Mouse (Mus musculus): Measurements from ENCODE around the gene Lamc1. TPM values are rescaled to one million over a fixed set of nuclear protein-coding genes. Genes with fewer than 3 reads are reported as not detected.

The Lamc1 gene
- polyA plus RNA-seq, 1 experiment from 2014 or later, result 106 TPM

GRCm38 (mm10) chr1:153321404-153321803 lies 11.2 kb downstream of the Lamc1 start:
- peaks cover 33% of the 10 kb centered on the region; the same call in 1 of the 2 replicates for H3K4me1 ChIP-seq (ENCODE audit: insufficient read depth, low read depth, low read length)
- H3K9ac ChIP-seq (replicated peaks; ENCODE audit: low read depth), result no peak overlapping the region
- H3K27me3 ChIP-seq (replicated peaks; ENCODE audit: insufficient read depth, low read length), result no peaks in the 10 kb centered on the region
- H3K27ac ChIP-seq (ENCODE audit: low read length), result peak overlapping the region; percentile 47
- WGBS, result 46% methylated on average over 12 of the region's 12 CpGs
- H3K36me3 ChIP-seq (ENCODE audit: insufficient read depth, low read length), result no peaks in the 10 kb centered on the region
- DNase-seq (ENCODE audit: low spot score) (peak; percentile 82), ATAC-seq (peak; percentile 62)
- no peak for TF ChIP-seq CTCF (IDR thresholded peaks at IDR 0.05)
- TF ChIP-seq EP300 (IDR thresholded peaks at IDR 0.05), result 0 out of 2 replicates have a peak, but pooled peaks have one; percentile 14
- H3K9me3 ChIP-seq (ENCODE audit: low read length), result no peaks in the 10 kb centered on the region
- peak overlapping the region; percentile 22; the same call in 1 of the 2 replicates for H3K4me2 ChIP-seq (replicated peaks; ENCODE audit: low read depth, low read length)
- H3K4me3 ChIP-seq (ENCODE audit: low read depth, low read length), result no peak overlapping the region

GRCm38 (mm10) chr1:153320554-153321147 lies 11.9 kb downstream of the Lamc1 start:
- ATAC-seq (no peak), DNase-seq (ENCODE audit: low spot score) (no peak)
- TF ChIP-seq EP300 (IDR thresholded peaks at IDR 0.05), result no peak
- no peak for TF ChIP-seq CTCF (IDR thresholded peaks at IDR 0.05)
- Histone ChIP-seq H3K4me1 (ENCODE audit: insufficient read depth, low read depth, low read length) (peaks cover 29% of the 10 kb centered on the region; the same call in 1 of the 2 replicates), H3K4me2 (replicated peaks; ENCODE audit: low read depth, low read length) (no peak overlapping the region), H3K27me3 (replicated peaks; ENCODE audit: insufficient read depth, low read length) (no peaks in the 10 kb centered on the region), H3K4me3 (ENCODE audit: low read depth, low read length) (no peak overlapping the region), H3K27ac (ENCODE audit: low read length) (peak overlapping the region; percentile 47), H3K9ac (replicated peaks; ENCODE audit: low read depth) (no peak overlapping the region), H3K36me3 (ENCODE audit: insufficient read depth, low read length) (no peaks in the 10 kb centered on the region), H3K9me3 (ENCODE audit: low read length) (no peaks in the 10 kb centered on the region)
- 26% methylated on average over 6 of the region's 6 CpGs for WGBS

GRCm38 (mm10) chr1:153320121-153320520 lies 12.5 kb downstream of the Lamc1 start:
- ATAC-seq (no peak), DNase-seq (ENCODE audit: low spot score) (no peak)
- Histone ChIP-seq H3K9ac (replicated peaks; ENCODE audit: low read depth) (no peak overlapping the region), H3K4me2 (replicated peaks; ENCODE audit: low read depth, low read length) (no peak overlapping the region; the same call in 1 of the 2 replicates), H3K4me3 (ENCODE audit: low read depth, low read length) (no peak overlapping the region), H3K9me3 (ENCODE audit: low read length) (no peaks in the 10 kb centered on the region), H3K36me3 (ENCODE audit: insufficient read depth, low read length) (no peaks in the 10 kb centered on the region), H3K27ac (ENCODE audit: low read length) (0 out of 2 replicates have a peak overlapping the region, but pooled peaks have one; percentile 22), H3K27me3 (replicated peaks; ENCODE audit: insufficient read depth, low read length) (no peaks in the 10 kb centered on the region), H3K4me1 (ENCODE audit: insufficient read depth, low read depth, low read length) (peaks cover 32% of the 10 kb centered on the region; the same call in 1 of the 2 replicates)
- 19% methylated on average over 4 of the region's 4 CpGs for WGBS
- TF ChIP-seq CTCF (IDR thresholded peaks at IDR 0.05) (no peak), EP300 (IDR thresholded peaks at IDR 0.05) (no peak)

GRCm38 (mm10) chr1:153318741-153319140 lies 13.8 kb downstream of the Lamc1 start:
- H3K27me3 ChIP-seq (replicated peaks; ENCODE audit: insufficient read depth, low read length), result no peaks in the 10 kb centered on the region
- TF ChIP-seq CTCF (IDR thresholded peaks at IDR 0.05) (no peak), EP300 (IDR thresholded peaks at IDR 0.05) (no peak)
- H3K4me2 ChIP-seq (replicated peaks; ENCODE audit: low read depth, low read length), result no peak overlapping the region
- H3K4me3 ChIP-seq (ENCODE audit: low read depth, low read length), result no peak overlapping the region
- no peak overlapping the region for H3K9ac ChIP-seq (replicated peaks; ENCODE audit: low read depth)
- H3K36me3 ChIP-seq (ENCODE audit: insufficient read depth, low read length), result no peaks in the 10 kb centered on the region
- 82% methylated on average over 1 of the region's 1 CpGs for WGBS
- H3K4me1 ChIP-seq (ENCODE audit: insufficient read depth, low read depth, low read length), result peaks cover 32% of the 10 kb centered on the region; the same call in 1 of the 2 replicates
- H3K9me3 ChIP-seq (ENCODE audit: low read length), result no peaks in the 10 kb centered on the region
- no peak for DNase-seq (ENCODE audit: low spot score)
- no peak overlapping the region for H3K27ac ChIP-seq (ENCODE audit: low read length)
- no peak for ATAC-seq

- 81% methylated on average over 7 of the region's 7 CpGs for WGBS
- peaks cover 32% of the 10 kb centered on the region; the same call in 1 of the 2 replicates for H3K4me1 ChIP-seq (ENCODE audit: insufficient read depth, low read depth, low read length)
- no peaks in the 10 kb centered on the region for H3K9me3 ChIP-seq (ENCODE audit: low read length)
Measured at GRCm38 (mm10) chr1:153318287-153318686, 14.3 kb downstream of the Lamc1 start.

GRCm38 (mm10) chr1:153317486-153318260 lies 14.9 kb downstream of the Lamc1 start:
- TF ChIP-seq EP300 (IDR thresholded peaks at IDR 0.05) (0 out of 2 replicates have a peak, but pooled peaks have one; percentile 33), CTCF (IDR thresholded peaks at IDR 0.05) (no peak)
- Histone ChIP-seq H3K4me3 (ENCODE audit: low read depth, low read length) (no peak overlapping the region), H3K27ac (ENCODE audit: low read length) (peak overlapping the region; percentile 29; the same call in 1 of the 2 replicates), H3K27me3 (replicated peaks; ENCODE audit: insufficient read depth, low read length) (no peaks in the 10 kb centered on the region), H3K4me1 (ENCODE audit: insufficient read depth, low read depth, low read length) (peaks cover 32% of the 10 kb centered on the region; the same call in 1 of the 2 replicates), H3K9me3 (ENCODE audit: low read length) (no peaks in the 10 kb centered on the region), H3K9ac (replicated peaks; ENCODE audit: low read depth) (no peak overlapping the region), H3K36me3 (ENCODE audit: insufficient read depth, low read length) (no peaks in the 10 kb centered on the region), H3K4me2 (replicated peaks; ENCODE audit: low read depth, low read length) (no peak overlapping the region)
- DNase-seq (ENCODE audit: low spot score) (peak; percentile 72), ATAC-seq (peak; percentile 32)
- 50% methylated on average over 16 of the region's 16 CpGs for WGBS

More at GRCm38 (mm10) chr1:153318287-153318686, 14.3 kb downstream of the Lamc1 start:
- TF ChIP-seq EP300 (IDR thresholded peaks at IDR 0.05) (no peak), CTCF (IDR thresholded peaks at IDR 0.05) (no peak)
- no peak for ATAC-seq
- 0 out of 2 replicates have a peak overlapping the region, but pooled peaks have one; percentile 29 for H3K27ac ChIP-seq (ENCODE audit: low read length)
- no peak for DNase-seq (ENCODE audit: low spot score)
- H3K27me3 ChIP-seq (replicated peaks; ENCODE audit: insufficient read depth, low read length), result no peaks in the 10 kb centered on the region
- no peaks in the 10 kb centered on the region for H3K36me3 ChIP-seq (ENCODE audit: insufficient read depth, low read length)
- H3K4me3 ChIP-seq (ENCODE audit: low read depth, low read length), result no peak overlapping the region
- H3K9ac ChIP-seq (replicated peaks; ENCODE audit: low read depth), result no peak overlapping the region
- H3K4me2 ChIP-seq (replicated peaks; ENCODE audit: low read depth, low read length), result no peak overlapping the region
